Mouse (Mus musculus): Measurements from ENCODE around the gene Gpr179. TPM values are rescaled to one million over a fixed set of nuclear protein-coding genes. Genes with fewer than 3 reads are reported as not detected.

The Gpr179 gene
- total RNA-seq, 2 experiments from 2014 or later: 0.05 to 0.17 TPM

DNA sequence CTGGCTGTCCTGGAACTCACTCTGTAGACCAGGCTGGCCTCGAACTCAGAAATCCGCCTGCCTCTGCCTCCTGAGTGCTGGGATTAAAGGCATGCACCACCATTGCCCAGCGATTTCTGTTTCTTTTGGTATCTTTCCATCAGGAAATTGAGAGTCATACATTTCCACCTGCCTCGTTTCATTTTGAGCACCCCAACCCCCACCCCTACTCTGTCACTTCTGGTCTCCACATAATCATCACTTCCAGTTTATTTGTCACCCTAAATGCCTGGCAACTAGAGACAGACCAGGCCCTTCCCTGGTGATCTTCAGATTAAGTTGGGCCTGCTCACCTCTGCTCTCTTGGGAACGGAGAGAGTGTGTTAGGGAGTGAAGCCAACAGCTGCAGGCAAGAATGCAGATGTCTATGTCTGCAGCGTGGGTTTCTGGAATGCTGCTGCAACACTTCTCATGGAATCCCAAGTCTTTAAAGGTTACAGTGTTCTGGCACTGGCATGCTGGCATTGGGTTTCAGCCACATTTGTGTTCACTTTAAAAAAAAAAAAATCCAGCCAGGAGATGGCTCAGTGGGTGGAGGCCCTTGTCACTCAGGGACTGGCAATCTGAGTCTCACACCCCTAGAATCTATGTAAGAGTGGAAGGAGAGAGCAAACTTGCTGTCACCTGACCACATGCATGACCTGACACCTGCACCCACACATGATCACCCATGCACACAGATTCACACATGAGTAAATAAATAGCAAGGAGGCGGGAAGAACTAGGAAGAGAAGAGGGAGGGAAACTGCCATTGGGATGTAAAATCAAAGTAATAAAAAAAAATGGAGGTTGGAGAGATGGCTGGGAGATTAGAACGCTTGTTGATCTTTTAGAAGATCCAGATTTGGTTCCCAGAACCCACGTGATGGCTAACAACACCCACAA, 65.8 kb downstream of the Gpr179 start:
- DNase-seq: peak; percentile 40

- DNase-seq: no peak
These were observed 67.0 kb downstream of the Gpr179 start for GRCm38 (mm10) chr11:97284854-97285253.

DNA sequence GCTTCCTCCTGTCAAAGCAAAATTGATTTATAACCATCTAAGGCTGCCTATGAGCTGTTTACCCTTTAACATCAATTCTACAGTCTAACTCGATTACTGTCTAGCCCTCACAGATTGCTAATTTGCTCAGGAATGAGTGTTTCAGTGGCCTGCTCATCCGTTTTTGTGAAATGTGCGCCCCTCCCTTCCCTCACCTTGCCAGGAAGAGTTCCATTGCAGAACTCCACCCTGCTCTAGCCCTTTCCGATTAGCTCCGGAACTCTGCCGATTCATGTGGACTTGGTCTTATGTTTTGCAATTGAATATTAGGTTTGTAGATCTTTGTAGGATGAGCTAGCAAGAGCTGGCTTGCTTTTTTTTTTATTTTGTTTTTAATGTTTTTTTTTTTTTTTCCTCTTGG, 69.7 kb downstream of the Gpr179 start:
- no peak for DNase-seq

Other genes starting within 250 kb of the Gpr179 start
- not detected for gene Tbx21, start 236.7 kb downstream of the Gpr179 start, total RNA-seq (2021)
- 10 to 100 TPM; 17.0 to 17.7 TPM for gene Tbkbp1, start 200.6 kb downstream of the Gpr179 start, total RNA-seq (2021)
- gene Kpnb1, start 164.2 kb downstream of the Gpr179 start, total RNA-seq (2021): 100 to 1,000 TPM; 160 to 162 TPM
- 10 to 100 TPM; 85.9 to 97.2 TPM for gene Npepps, start 71.4 kb downstream of the Gpr179 start, total RNA-seq (2021)
- gene Mrpl45, start 36.4 kb downstream of the Gpr179 start, total RNA-seq (2021): 10 to 100 TPM; 45.1 to 47.3 TPM
- 10 to 100 TPM; 24.2 to 28.9 TPM for gene Socs7, start 10.5 kb upstream of the Gpr179 start, total RNA-seq (2021)
- gene Arhgap23, start 63.5 kb upstream of the Gpr179 start, total RNA-seq (2021): 10 to 100 TPM; 51.0 to 52.3 TPM
- gene 4933428G20Rik, start 148.3 kb upstream of the Gpr179 start, total RNA-seq (2021): not detected
- gene Srcin1, start 224.1 kb upstream of the Gpr179 start, total RNA-seq (2021): under 1 TPM; 0.12 to 0.23 TPM

All from heart, postnatal 4 days (tissue).